Mouse (Mus musculus): Measurements from ENCODE around the gene Tcl1b5.
A peak's percentile ranks its signal among the peaks of the same experiment; 100 is the strongest.
"Not testable (repeated sequence)": the region's sequence is repeated elsewhere in the genome, so short reads cannot be mapped to it uniquely, and the experiment has no call there.

Gene Tcl1b5

GRCm38 (mm10) chr12:105176044-105176443 lies at the start of gene Tcl1b5:
TSS of gene Tcl1b5 (plus strand) at chr12:105176344.
- not testable (repeated sequence) for DNase-seq (ENCODE audit: low spot score)

DNA sequence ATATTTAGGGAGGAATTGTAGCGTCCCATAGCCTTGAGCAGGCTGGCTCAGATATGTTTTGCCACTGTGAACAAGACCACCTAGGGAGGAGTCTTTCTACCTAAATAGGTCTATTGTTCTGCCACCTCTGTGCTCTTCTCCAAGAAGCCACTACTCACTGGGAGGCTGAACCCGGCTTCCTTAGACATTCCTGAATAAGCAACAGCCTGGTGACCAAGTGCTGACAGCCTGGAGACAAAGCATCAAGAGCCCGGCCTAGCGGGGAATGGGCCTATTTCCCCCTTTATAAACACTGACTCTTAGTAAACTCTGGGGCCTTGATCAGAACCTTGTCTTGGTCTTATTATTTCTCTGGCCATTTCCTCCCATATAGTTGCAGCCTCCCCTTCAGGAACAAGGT lies 49.6 kb upstream of the Tcl1b5 start:
- DNase-seq (ENCODE audit: low spot score): no peak

DNA sequence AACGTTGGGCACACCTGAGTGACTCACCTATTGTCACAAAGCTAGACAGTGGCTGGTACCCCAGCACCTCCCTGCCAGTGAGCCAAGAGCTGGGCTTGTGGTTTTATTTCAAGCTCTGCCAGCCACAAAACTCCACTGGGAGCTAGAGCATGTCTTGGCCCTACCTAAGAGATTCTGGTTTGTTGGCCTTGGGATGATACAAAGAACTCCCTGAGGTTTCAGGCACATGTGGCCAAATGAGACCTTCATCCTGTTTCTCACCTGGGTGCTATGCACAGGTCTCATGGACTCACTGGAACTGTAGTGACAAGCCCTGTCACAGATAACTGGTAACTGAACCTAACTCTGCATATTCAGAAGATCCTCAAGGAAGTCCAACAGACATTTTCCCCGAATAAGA lies 48.5 kb upstream of the Tcl1b5 start:
- DNase-seq (ENCODE audit: low spot score): no peak

DNA sequence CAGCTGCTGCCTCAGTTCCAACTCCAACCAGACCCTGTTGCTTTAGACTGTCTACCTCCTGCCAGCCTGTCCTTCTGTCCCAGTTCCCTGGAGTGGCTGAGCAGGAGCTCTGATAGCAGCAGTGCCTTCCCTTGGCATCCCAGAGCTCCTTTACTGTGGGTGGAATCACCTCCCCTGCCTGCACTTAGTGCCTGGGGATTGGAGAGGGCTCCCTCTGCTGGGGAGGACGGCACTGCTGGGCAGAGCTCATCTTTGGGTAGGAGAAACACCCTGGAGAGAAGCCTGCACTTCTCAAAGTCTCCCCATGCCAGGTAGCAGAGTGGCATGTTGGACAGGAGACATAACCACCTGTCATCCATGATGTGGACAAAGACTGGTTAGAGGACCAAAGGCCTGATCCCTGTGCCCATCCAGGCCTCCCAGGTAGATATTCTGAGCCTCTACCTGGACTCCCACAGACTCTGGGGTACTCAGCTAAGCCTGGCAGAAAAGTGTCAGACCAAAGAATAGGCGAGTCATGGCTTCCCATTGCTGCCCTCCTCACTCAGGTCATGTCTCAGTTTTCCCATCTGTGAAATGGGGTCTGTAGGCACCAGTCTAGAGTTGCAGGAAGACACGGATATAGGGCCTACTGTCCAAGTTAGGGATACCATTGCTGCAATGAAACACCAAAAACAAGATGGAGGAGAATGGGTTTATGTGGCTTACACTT lies 46.5 kb upstream of the Tcl1b5 start:
- not testable (repeated sequence) for DNase-seq (ENCODE audit: low spot score)

- not testable (repeated sequence) for DNase-seq (ENCODE audit: low spot score)
These were observed 42.0 kb upstream of the Tcl1b5 start for GRCm38 (mm10) chr12:105134167-105134566.

GRCm38 (mm10) chr12:105134826-105135225 lies 41.3 kb upstream of the Tcl1b5 start:
- DNase-seq (ENCODE audit: low spot score): not testable (repeated sequence)

- DNase-seq (ENCODE audit: low spot score): not testable (repeated sequence)
These were observed 38.4 kb upstream of the Tcl1b5 start for GRCm38 (mm10) chr12:105137729-105138128.

DNA sequence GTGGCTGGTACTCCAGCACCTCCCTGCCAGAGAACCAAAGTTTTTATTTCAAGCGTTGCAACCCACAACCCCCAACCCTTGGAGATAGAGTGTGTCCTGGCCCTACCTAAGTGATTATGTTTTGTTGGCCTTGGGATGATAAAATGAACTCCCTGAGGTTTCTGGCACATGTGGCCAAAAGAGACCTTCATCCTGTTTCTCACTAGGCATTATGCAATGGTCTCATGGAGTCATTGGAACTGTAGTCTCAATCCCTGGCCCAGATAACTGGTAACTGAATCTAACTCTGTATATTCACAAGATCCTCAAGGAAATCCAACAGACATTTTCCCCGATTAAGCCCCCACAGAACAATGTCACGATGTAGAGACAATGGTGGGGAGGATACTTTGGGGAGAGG lies 33.0 kb upstream of the Tcl1b5 start:
- DNase-seq (ENCODE audit: low spot score): no peak

DNA sequence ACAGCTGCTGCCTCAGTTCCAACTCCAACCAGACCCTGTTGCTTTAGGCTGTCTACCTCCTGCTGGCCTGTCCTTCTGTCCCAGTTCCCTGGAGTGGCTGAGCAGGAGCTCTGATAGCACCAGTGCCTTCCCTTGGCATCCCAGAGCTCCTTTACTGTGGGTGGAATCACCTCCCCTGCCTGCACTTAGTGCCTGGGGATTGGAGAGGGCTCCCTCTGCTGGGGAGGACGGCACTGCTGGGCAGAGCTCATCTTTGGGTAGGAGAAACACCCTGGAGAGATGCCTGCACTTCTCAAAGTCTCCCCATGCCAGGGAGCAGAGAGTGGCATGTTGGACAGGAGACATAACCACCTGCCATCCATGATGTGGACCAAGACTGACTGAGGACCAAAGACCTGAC lies 31.2 kb upstream of the Tcl1b5 start:
- not testable (repeated sequence) for DNase-seq (ENCODE audit: low spot score)

DNA sequence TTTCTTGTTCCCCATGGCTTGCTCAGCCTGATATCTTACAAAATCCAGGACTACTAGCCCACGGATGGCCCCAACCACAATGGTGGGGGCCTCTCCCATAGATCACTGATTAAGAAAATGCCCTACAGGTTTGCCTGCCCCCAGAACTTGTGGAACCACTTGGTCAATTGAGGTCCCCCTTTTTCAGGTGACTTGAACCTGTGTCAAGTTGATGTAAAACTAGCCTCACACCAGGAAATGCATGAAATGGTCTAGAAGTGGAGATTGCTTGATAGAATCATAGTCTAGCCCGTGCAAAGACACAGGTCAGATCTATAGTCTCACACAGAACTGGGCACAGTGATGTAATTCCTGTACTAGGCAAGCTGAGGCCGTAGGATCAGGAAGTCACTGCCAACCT lies 30.4 kb upstream of the Tcl1b5 start, which contains the start of gene Tcl1b2:
Gene Tcl1b2, plus strand, starts transcription at position 301 of the 400 bp plus-strand sequence.
- no peak for DNase-seq (ENCODE audit: low spot score)

DNA sequence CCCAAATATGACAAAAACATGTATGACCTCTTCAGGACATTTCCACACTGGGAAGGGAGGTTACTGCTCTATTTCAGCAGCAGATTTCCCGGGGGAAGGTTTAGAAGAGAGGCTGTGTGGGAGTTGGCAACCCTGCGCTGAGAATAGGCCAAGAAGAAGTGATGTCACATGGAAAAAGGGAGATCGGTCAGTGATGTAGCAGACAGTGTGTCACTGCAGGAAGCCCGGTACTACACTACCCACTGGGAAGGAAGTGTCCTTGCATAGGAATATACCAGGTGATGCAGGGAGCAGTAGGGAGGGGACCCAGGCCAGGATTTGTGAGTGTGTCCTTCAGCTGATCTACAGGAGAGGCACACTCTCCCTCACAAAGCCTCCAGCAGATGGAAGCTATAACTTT lies 20.9 kb upstream of the Tcl1b5 start:
- DNase-seq (ENCODE audit: low spot score): not testable (repeated sequence)

GRCm38 (mm10) chr12:105158842-105159241 lies 17.3 kb upstream of the Tcl1b5 start:
- no peak for DNase-seq (ENCODE audit: low spot score)

GRCm38 (mm10) chr12:105159390-105159789 lies 16.8 kb upstream of the Tcl1b5 start, which contains the start of gene Tcl1b1:
TSS of gene Tcl1b1 (plus strand) at chr12:105159690.
- no peak for DNase-seq (ENCODE audit: low spot score)

GRCm38 (mm10) chr12:105166734-105167133 lies 9.4 kb upstream of the Tcl1b5 start:
- DNase-seq (ENCODE audit: low spot score): no peak

- DNase-seq (ENCODE audit: low spot score): no peak
These were observed 2.8 kb upstream of the Tcl1b5 start for GRCm38 (mm10) chr12:105173366-105173765.

- peak; percentile 31 for DNase-seq (ENCODE audit: low spot score)
These were observed 1.8 kb upstream of the Tcl1b5 start for GRCm38 (mm10) chr12:105174318-105174717.

DNA sequence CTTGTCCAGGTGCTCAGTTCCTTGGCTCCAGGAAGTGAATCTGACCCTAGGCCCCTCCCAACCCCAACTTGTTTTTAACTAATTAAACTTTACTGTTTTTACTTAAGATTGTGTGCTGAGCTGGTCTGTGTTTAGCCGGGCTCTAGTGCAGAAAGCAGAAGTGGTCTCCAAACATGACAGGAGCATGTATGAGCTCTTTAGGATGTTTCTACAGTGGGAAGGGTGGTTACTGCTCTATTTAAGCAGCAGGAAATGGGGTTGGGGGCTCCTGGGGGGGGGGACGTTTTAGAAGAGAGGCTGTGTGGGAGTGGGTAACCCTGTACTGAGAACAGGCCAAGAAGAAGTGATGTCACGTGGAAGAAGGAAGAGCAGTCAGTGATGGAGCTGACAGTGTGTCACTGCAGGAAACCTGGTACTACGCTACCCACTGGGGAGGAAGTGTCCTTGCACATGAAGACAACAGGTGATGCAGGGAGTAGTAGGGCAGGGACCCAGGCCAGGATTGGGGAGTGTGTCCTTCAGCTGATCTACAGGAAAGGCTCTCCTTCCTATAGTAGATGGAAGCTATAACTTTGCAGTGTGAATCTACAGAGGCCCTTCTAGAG lies 5.0 kb downstream of the Tcl1b5 start:
- not testable (repeated sequence) for DNase-seq (ENCODE audit: low spot score)

DNA sequence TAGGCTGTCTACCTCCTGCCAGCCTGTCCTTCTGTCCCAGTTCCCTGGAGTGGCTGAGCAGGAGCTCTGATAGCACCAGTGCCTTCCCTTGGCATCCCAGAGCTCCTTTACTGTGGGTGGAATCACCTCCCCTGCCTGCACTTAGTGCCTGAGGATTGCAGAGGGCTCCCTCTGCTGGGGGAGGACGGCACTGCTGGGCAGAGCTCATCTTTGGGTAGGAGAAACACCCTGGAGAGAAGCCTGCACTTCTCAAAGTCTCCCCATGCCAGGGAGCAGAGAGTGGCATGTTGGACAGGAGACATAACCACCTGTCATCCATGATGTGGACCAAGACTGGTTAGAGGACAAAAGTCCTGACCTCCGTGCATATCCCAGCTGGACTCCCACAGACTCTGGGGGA lies 12.8 kb downstream of the Tcl1b5 start:
- not testable (repeated sequence) for DNase-seq (ENCODE audit: low spot score)

- DNase-seq (ENCODE audit: low spot score): not testable (repeated sequence)
These were observed 14.6 kb downstream of the Tcl1b5 start, which contains the start of gene Tcl1b3 for GRCm38 (mm10) chr12:105190743-105191142. TSS of gene Tcl1b3 (plus strand) at chr12:105191043.

GRCm38 (mm10) chr12:105199684-105200497 lies 23.7 kb downstream of the Tcl1b5 start:
- DNase-seq (ENCODE audit: low spot score): not testable (repeated sequence)

DNA sequence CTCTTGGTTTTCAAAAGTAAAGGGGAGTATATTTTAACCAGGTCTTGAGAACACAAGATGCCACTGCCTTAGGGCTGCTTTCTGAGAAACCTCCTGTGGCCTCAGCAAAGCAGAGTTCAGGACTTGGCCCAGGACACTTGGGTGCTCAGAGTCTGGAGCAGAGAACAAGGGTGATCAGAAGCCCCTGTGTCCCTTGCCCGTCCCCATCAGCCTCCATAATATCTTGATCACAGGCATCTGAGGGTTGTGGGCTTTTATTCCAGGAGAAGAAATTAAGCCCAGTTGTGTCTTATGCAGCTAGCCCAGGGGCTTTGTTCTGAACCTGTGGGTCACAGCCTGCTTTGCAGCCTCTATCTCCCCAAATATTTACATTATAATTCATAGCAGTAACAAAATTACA lies 25.5 kb downstream of the Tcl1b5 start, which contains the start of gene Tcl1b4:
Gene Tcl1b4, plus strand, starts transcription at position 301 of the 400 bp plus-strand sequence.
- DNase-seq (ENCODE audit: low spot score): not testable (repeated sequence)

- DNase-seq (ENCODE audit: low spot score): no peak
These were observed 30.9 kb downstream of the Tcl1b5 start for GRCm38 (mm10) chr12:105207071-105207470.
